ENCODE assay signal across 8 mouse cellular contexts in genomic region chr10:34483297-34484013, GRCm38 (mm10). TPM values are rescaled to one million over a fixed set of nuclear protein-coding genes. Genes with fewer than 3 reads are reported as not detected.
DNase-seq lines count a peak whose midpoint lies in the region; ATAC-seq and TF ChIP-seq lines count a peak whose summit lies in the region.

TSS of gene Frk (plus strand) at chr10:34483399.

- DNase-seq in hindbrain, embryonic 10.5 days (ENCODE audit: low spot score), result peak; percentile 22
- DNase-seq in gastrocnemius, postnatal 14 days, result peak; percentile 17
- peak; percentile 21 for DNase-seq in liver, postnatal 0 days
- DNase-seq in MN1 (ENCODE audit: low spot score), result no peak
- DNase-seq in layer of hippocampus, adult 18-20 months (ENCODE audit: low spot score in 2 of 2), result no peak

- ATAC-seq in hindbrain, embryonic 16.5 days, result no peak
- ATAC-seq in intestine, postnatal 0 days, result peak; percentile 96
- peak; percentile 71 for ATAC-seq in liver, postnatal 0 days
- peak; percentile 93 for ATAC-seq in stomach, embryonic 16.5 days (ENCODE audit: insufficient read depth, low FRiP score)

- H3K9ac ChIP-seq in hindbrain, embryonic 16.5 days (ENCODE audit: low read depth, low read length), result no peak within 1 kb of the TSS
- peak within 1 kb of the TSS; percentile 73 for H3K9ac ChIP-seq in intestine, postnatal 0 days (ENCODE audit: low read depth, low read length)
- peak within 1 kb of the TSS; percentile 51 for H3K9ac ChIP-seq in liver, postnatal 0 days (replicated peaks)
- peak within 1 kb of the TSS; percentile 74 for H3K9ac ChIP-seq in stomach, embryonic 16.5 days (ENCODE audit: low read length)

- H3K27me3 ChIP-seq in hindbrain, embryonic 10.5 days (ENCODE audit: insufficient read depth, poor library complexity, severe bottlenecking), result no peaks in the 10 kb centered on the region
- H3K27me3 ChIP-seq in hindbrain, embryonic 16.5 days (replicated peaks; ENCODE audit: control insufficient read depth, insufficient read depth, low read length), result no peaks in the 10 kb centered on the region
- no peaks in the 10 kb centered on the region for H3K27me3 ChIP-seq in intestine, postnatal 0 days (replicated peaks; ENCODE audit: control insufficient read depth, insufficient read depth, low read length)
- no peaks in the 10 kb centered on the region for H3K27me3 ChIP-seq in liver, postnatal 0 days (ENCODE audit: insufficient read depth, low read length)
- H3K27me3 ChIP-seq in stomach, embryonic 16.5 days (ENCODE audit: control insufficient read depth, insufficient read depth, low read length), result no peaks in the 10 kb centered on the region

- H3K27ac ChIP-seq in hindbrain, embryonic 10.5 days, result peak within 1 kb of the TSS; percentile 37
- H3K27ac ChIP-seq in hindbrain, embryonic 16.5 days (ENCODE audit: low read depth, low read length), result no peak within 1 kb of the TSS
- H3K27ac ChIP-seq in intestine, postnatal 0 days (ENCODE audit: low read depth, low read length), result peak within 1 kb of the TSS; percentile 89
- H3K27ac ChIP-seq in liver, postnatal 0 days (ENCODE audit: low read depth), result peak within 1 kb of the TSS; percentile 60
- peak within 1 kb of the TSS; percentile 90 for H3K27ac ChIP-seq in stomach, embryonic 16.5 days (ENCODE audit: low read length)

- H3K9me3 ChIP-seq in hindbrain, embryonic 10.5 days, result no peaks in the 10 kb centered on the region
- H3K9me3 ChIP-seq in hindbrain, embryonic 16.5 days (ENCODE audit: control insufficient read depth, low read length), result no peaks in the 10 kb centered on the region
- no peaks in the 10 kb centered on the region for H3K9me3 ChIP-seq in intestine, postnatal 0 days (ENCODE audit: control insufficient read depth)
- H3K9me3 ChIP-seq in liver, postnatal 0 days (ENCODE audit: low read length), result no peaks in the 10 kb centered on the region
- no peaks in the 10 kb centered on the region for H3K9me3 ChIP-seq in stomach, embryonic 16.5 days (replicated peaks; ENCODE audit: control insufficient read depth, low read length)

- H3K4me3 ChIP-seq in hindbrain, embryonic 10.5 days, result peak within 1 kb of the TSS; percentile 22
- no peak within 1 kb of the TSS for H3K4me3 ChIP-seq in hindbrain, embryonic 16.5 days (ENCODE audit: low read length)
- peak within 1 kb of the TSS; percentile 59 for H3K4me3 ChIP-seq in intestine, postnatal 0 days (ENCODE audit: low read depth, low read length)
- peak within 1 kb of the TSS; percentile 45 for H3K4me3 ChIP-seq in liver, postnatal 0 days (ENCODE audit: low read depth, low read length)
- peak within 1 kb of the TSS; percentile 53 for H3K4me3 ChIP-seq in stomach, embryonic 16.5 days (replicated peaks; ENCODE audit: low read length)

- no peak within 1 kb of the TSS; the same call in 1 of the 2 replicates for H3K4me2 ChIP-seq in hindbrain, embryonic 16.5 days (ENCODE audit: low read length)
- H3K4me2 ChIP-seq in intestine, postnatal 0 days (replicated peaks; ENCODE audit: low read depth), result peak within 1 kb of the TSS; percentile 77
- peak within 1 kb of the TSS; percentile 71 for H3K4me2 ChIP-seq in liver, postnatal 0 days (ENCODE audit: low read depth, low read length)
- H3K4me2 ChIP-seq in stomach, embryonic 16.5 days (ENCODE audit: low read depth, low read length), result peak within 1 kb of the TSS; percentile 51

- TF ChIP-seq EP300 in liver, postnatal 0 days (IDR thresholded peaks at IDR 0.05; ENCODE audit: low read depth), result no peak

- H3K36me3 ChIP-seq in hindbrain, embryonic 10.5 days, result no peaks in the 10 kb centered on the region
- H3K36me3 ChIP-seq in hindbrain, embryonic 16.5 days (ENCODE audit: control insufficient read depth, insufficient read depth, low read length), result no peaks in the 10 kb centered on the region
- H3K36me3 ChIP-seq in intestine, postnatal 0 days (ENCODE audit: control insufficient read depth, insufficient read depth), result no peaks in the 10 kb centered on the region
- H3K36me3 ChIP-seq in liver, postnatal 0 days (replicated peaks; ENCODE audit: insufficient read depth, low read length), result no peaks in the 10 kb centered on the region
- no peaks in the 10 kb centered on the region for H3K36me3 ChIP-seq in stomach, embryonic 16.5 days (ENCODE audit: control insufficient read depth, insufficient read depth, low read length)

- H3K4me1 ChIP-seq in hindbrain, embryonic 10.5 days (replicated peaks), result peaks cover 10% of the 10 kb centered on the region
- no peaks in the 10 kb centered on the region for H3K4me1 ChIP-seq in hindbrain, embryonic 16.5 days (ENCODE audit: control insufficient read depth, insufficient read depth, low read depth, low read length)
- H3K4me1 ChIP-seq in intestine, postnatal 0 days (replicated peaks; ENCODE audit: control insufficient read depth, insufficient read depth, low read length), result 0 out of 2 replicates have a peak, but pooled peaks cover 3% of the 10 kb centered on the region
- H3K4me1 ChIP-seq in liver, postnatal 0 days (ENCODE audit: insufficient read depth), result no peaks in the 10 kb centered on the region
- H3K4me1 ChIP-seq in stomach, embryonic 16.5 days (ENCODE audit: control insufficient read depth, insufficient read depth, low read length), result no peaks in the 10 kb centered on the region

- WGBS in hindbrain, embryonic 10.5 days, result 49% methylated on average over 11 of the region's 11 CpGs
- WGBS in hindbrain, embryonic 16.5 days, result 35% methylated on average over 11 of the region's 11 CpGs
- WGBS in intestine, postnatal 0 days, result 9% methylated on average over 11 of the region's 11 CpGs
- WGBS in liver, postnatal 0 days (ENCODE audit: insufficient replicate concordance), result 21% methylated on average over 11 of the region's 11 CpGs
- WGBS in stomach, embryonic 16.5 days, result 10% methylated on average over 11 of the region's 11 CpGs

- intact Hi-C loops in gastrocnemius, postnatal 14 days (cut with DNase I; ENCODE audit: low total_unique reads), result no loop called here

- no peak for TF ChIP-seq CTCF in intestine, postnatal 0 days (IDR thresholded peaks at IDR 0.05; ENCODE audit: low read depth)
- TF ChIP-seq CTCF in liver, postnatal 0 days (IDR thresholded peaks at IDR 0.05; ENCODE audit: low read depth), result no peak

RNA-seq across cellular contexts. Expression of gene Frk, which starts in this region (rescaled TPM):
- polyA plus RNA-seq in hindbrain, embryonic 10.5 days (2016; fragmentation: Nextera tagmentation; extraction: Ambion mirVana), result 2.7 and 3.4 TPM in 2 replicates
- 0.65 and 1.1 TPM in 2 replicates for polyA plus RNA-seq in hindbrain, embryonic 16.5 days (2015; fragmentation: Nextera tagmentation; extraction: Ambion mirVana)
- total RNA-seq in gastrocnemius, postnatal 14 days (2021), result 1 to 10 TPM; 1.3 to 1.9 TPM
- polyA plus RNA-seq in intestine, postnatal 0 days (2015; fragmentation: Nextera tagmentation; extraction: Ambion mirVana), result 18.0 and 19.7 TPM in 2 replicates
- polyA plus RNA-seq in liver, postnatal 0 days (2015; fragmentation: Nextera tagmentation; extraction: Ambion mirVana), result 0.83 and 0.99 TPM in 2 replicates
- polyA plus RNA-seq in stomach, embryonic 16.5 days (2015; fragmentation: Nextera tagmentation; extraction: Ambion mirVana), result 17.1 and 17.2 TPM in 2 replicates
- under 1 TPM; 0.18 to 0.54 TPM for total RNA-seq in layer of hippocampus, adult 18-20 months (2021)

Comparison
In these comparisons a context has a peak if more than half of its experiments do, and no peak if none do; other contexts are left out.
1. Peak in DNase-seq, ATAC-seq, H3K4me3 ChIP-seq, H3K27ac ChIP-seq, H3K9ac ChIP-seq and H3K4me2 ChIP-seq in liver, postnatal 0 days; RNA of the gene not detected or under 1 TPM.
2. DNase-seq: peak in hindbrain, embryonic 10.5 days (single experiment) and gastrocnemius, postnatal 14 days (single experiment); none in MN1 (single experiment) and layer of hippocampus, adult 18-20 months (0 of 2).